ENCODE assay signal across 8 mouse cellular contexts in the genomic region with DNA sequence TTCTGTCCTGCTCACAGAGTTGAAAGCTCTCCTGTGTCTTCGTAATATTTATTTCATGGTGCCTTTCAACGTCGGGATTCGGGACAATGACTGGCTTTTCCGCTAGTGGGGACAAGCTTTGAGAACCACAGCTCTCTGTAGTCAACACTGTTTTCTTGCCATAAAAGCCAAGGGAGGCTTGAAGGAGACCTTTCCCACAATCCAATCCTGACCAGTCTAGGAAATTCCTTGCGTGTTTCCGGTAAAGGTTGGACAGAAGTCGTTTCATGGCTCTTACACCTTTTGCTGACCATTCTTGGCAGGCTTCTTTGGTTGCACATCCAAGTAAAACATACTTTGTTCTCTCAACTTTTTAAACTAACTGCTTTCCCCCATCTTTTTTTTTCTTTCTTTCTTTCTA.
DNase-seq lines count a peak whose midpoint lies in the region; ATAC-seq and TF ChIP-seq lines count a peak whose summit lies in the region.

No protein-coding gene starts in this region.

- no peak for ATAC-seq in hindbrain, embryonic 12.5 days (ENCODE audit: low FRiP score)
- ATAC-seq in liver, postnatal 0 days = no peak

- 78% methylated on average over 8 of the region's 8 CpGs for WGBS in hindbrain, embryonic 12.5 days
- 76% methylated on average over 8 of the region's 8 CpGs for WGBS in liver, postnatal 0 days (ENCODE audit: insufficient replicate concordance)

- in situ Hi-C loops in ES-E14 (cut with MboI; ENCODE audit: low sequenced_read_pairs in 2 of 2, unreplicated experiment in 2 of 2) = no loop called here

- H3K9ac ChIP-seq in ES-E14 (ENCODE audit: insufficient read depth, low read depth, low read length, poor library complexity, severe bottlenecking) = peak overlapping the region; percentile 81; the same call in 1 of the 2 replicates
- no peak overlapping the region; the same call in 1 of the 2 replicates for H3K9ac ChIP-seq in hindbrain, embryonic 12.5 days
- H3K9ac ChIP-seq in liver, postnatal 0 days (replicated peaks) = peak overlapping the region; percentile 94

- H3K27me3 ChIP-seq in hindbrain, embryonic 12.5 days = no peaks in the 10 kb centered on the region
- no peaks in the 10 kb centered on the region for H3K27me3 ChIP-seq in liver, postnatal 0 days (ENCODE audit: insufficient read depth, low read length)

- peak; percentile 23 for DNase-seq in cerebellum, adult 9-11 months
- DNase-seq in cerebellum, adult 8-10 months = no peak
- no peak for DNase-seq in ES-E14 (ENCODE audit: low read depth, low spot score)
- DNase-seq in liver, postnatal 0 days = no peak
- no peak for DNase-seq in adrenal gland, adult 2 months
- DNase-seq in urinary bladder, postnatal 14 days (ENCODE audit: low spot score) = no peak
- no peak for DNase-seq in thymus, postnatal 0 days (ENCODE audit: low spot score)

- no peak overlapping the region for H3K27ac ChIP-seq in ES-E14 (ENCODE audit: insufficient read depth, low read depth, low read length, poor library complexity, severe bottlenecking)
- H3K27ac ChIP-seq in hindbrain, embryonic 12.5 days = peak overlapping the region; percentile 97; the same call in 1 of the 2 replicates
- peak overlapping the region; percentile 99 for H3K27ac ChIP-seq in liver, postnatal 0 days (ENCODE audit: low read depth)

- no peak for TF ChIP-seq CTCF in liver, postnatal 0 days (IDR thresholded peaks at IDR 0.05; ENCODE audit: low read depth)

- no peak for TF ChIP-seq EP300 in liver, postnatal 0 days (IDR thresholded peaks at IDR 0.05; ENCODE audit: low read depth)

- H3K4me3 ChIP-seq in ES-E14 (ENCODE audit: insufficient read depth in 1 of 2, low read depth in 1 of 2, low read length in 2 of 2, poor library complexity in 1 of 2, severe bottlenecking in 1 of 2) = peak overlapping the region in 1 of 2 experiments; percentile 93; a peak in 2 of 4 replicates
- H3K4me3 ChIP-seq in hindbrain, embryonic 12.5 days = peak overlapping the region; percentile 67; the same call in 1 of the 2 replicates
- peak overlapping the region; percentile 94 for H3K4me3 ChIP-seq in liver, postnatal 0 days (ENCODE audit: low read depth, low read length)

- 0 out of 4 replicates have a peak, but pooled peaks cover 0 to 4% of the 10 kb centered on the region in 2 experiments for H3K4me1 ChIP-seq in ES-E14 (ENCODE audit: control insufficient read depth in 2 of 2, insufficient read depth in 2 of 2, low read length in 2 of 2, poor library complexity in 1 of 2)
- H3K4me1 ChIP-seq in hindbrain, embryonic 12.5 days = peaks cover 27% of the 10 kb centered on the region
- peaks cover 22% of the 10 kb centered on the region; the same call in 1 of the 2 replicates for H3K4me1 ChIP-seq in liver, postnatal 0 days (ENCODE audit: insufficient read depth)

- H3K4me2 ChIP-seq in hindbrain, embryonic 12.5 days (replicated peaks) = peak overlapping the region; percentile 81
- H3K4me2 ChIP-seq in liver, postnatal 0 days (ENCODE audit: low read depth, low read length) = peak overlapping the region; percentile 97

- H3K36me3 ChIP-seq in ES-E14 (ENCODE audit: control insufficient read depth, insufficient read depth, low read length, poor library complexity, severe bottlenecking) = no peaks in the 10 kb centered on the region
- H3K36me3 ChIP-seq in hindbrain, embryonic 12.5 days = no peaks in the 10 kb centered on the region
- H3K36me3 ChIP-seq in liver, postnatal 0 days (replicated peaks; ENCODE audit: insufficient read depth, low read length) = no peaks in the 10 kb centered on the region

- no peaks in the 10 kb centered on the region for H3K9me3 ChIP-seq in ES-E14 (ENCODE audit: control insufficient read depth, insufficient read depth, low read depth, low read length)
- H3K9me3 ChIP-seq in hindbrain, embryonic 12.5 days (replicated peaks) = no peaks in the 10 kb centered on the region
- H3K9me3 ChIP-seq in liver, postnatal 0 days (ENCODE audit: low read length) = no peaks in the 10 kb centered on the region

TF ChIP-seq in ES-E14, 5 proteins besides CTCF, POLR2A, EP300 and RAD21:
- TF ChIP-seq ZC3H11A (IDR thresholded peaks at IDR 0.05; ENCODE audit: borderline replicate concordance, low read depth, low read length) (no peak), MAFK (IDR thresholded peaks at IDR 0.05; ENCODE audit: insufficient read depth, low read depth, low read length) (no peak), HCFC1 (IDR thresholded peaks at IDR 0.05; ENCODE audit: borderline replicate concordance, insufficient read depth, low read length) (no peak), CHD2 (IDR thresholded peaks at IDR 0.05; ENCODE audit: low read depth, low read length) (no peak), ZNF384 (IDR thresholded peaks at IDR 0.05; ENCODE audit: low read depth, low read length) (no peak)
TF ChIP-seq in ES-E14: peak in this region for 0.
